Mouse (Mus musculus) WW6 (cell line): ENCODE measurements around the gene Gm45062.

Source experiments
- DNase-seq: peaks from one replicate; pipeline ENCODE4 v3.0.0-alpha.2; 2013; ENCODE audit warnings: low read depth, low spot score

The Gm45062 gene

GRCm38 (mm10) chr6:8368198-8368864 is 109.1 kb downstream of the Gm45062 start:
- DNase-seq = no peak

DNA sequence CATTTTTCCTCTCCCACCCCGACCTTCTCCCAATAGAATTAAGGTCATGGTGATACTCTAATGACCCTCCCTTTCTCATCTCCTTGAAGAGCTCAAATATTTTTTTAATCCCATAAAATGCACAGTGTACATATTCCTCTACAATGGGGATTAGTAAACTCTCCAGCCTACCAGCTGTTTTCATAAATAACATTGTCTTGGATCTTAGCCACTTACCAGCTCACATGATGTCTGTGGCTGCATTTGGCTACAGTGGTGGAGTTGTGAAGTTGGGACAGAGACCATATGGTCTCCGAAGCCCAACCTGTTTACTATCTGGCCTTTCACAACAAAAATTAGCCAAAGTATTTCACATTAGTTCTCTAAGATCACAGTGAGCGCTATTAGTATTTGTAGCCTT is 111.4 kb downstream of the Gm45062 start:
- no peak for DNase-seq

- no peak for DNase-seq
Observed at GRCm38 (mm10) chr6:8373051-8373450, 113.8 kb downstream of the Gm45062 start.

DNA sequence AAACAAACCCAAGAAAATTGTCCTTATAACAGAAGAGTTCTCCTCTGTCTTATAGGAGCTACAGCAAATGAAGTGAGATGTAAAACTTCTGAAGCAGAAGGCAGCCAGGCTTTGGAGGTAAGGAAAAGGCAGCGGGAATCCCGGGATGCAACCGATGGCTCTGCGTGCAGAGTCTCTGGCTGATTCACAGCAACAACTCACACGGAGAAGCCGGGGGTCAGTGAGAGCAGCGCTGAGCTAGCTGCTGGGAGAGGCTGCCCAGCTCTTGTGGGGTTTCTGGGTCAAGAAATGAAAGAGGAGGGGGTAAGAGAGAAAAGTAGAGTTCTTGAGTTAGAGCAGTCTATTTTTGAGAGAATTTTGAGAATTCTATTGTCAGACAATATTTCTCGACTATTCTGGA is 114.6 kb downstream of the Gm45062 start:
- DNase-seq = no peak

DNA sequence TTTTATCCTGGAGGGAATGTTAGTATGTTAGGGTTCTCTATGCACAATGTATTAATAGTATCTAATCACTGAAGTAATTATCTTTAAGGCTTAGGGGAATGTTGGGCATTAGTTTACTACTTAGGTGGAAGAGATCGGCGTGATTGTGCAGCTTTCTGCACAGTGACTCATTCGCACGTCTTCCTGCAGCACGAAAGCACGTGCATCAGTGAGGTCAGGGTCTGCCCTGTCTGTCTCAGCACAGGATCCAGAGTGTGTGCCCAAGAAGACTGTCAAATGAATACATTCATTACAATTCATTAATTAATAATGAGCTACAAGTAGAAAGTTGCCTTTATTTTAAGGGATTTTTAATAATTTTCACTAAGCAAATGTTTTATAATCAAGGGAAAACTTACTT is 115.0 kb downstream of the Gm45062 start:
- DNase-seq = no peak

GRCm38 (mm10) chr6:8374712-8375111 is 115.5 kb downstream of the Gm45062 start:
- no peak for DNase-seq

- DNase-seq = no peak
Observed at GRCm38 (mm10) chr6:8376351-8376750, 117.1 kb downstream of the Gm45062 start.

- no peak for DNase-seq
Observed at GRCm38 (mm10) chr6:8377667-8378066, 118.4 kb downstream of the Gm45062 start.

- DNase-seq = no peak
Observed at GRCm38 (mm10) chr6:8389307-8389706, 130.1 kb downstream of the Gm45062 start.

DNA sequence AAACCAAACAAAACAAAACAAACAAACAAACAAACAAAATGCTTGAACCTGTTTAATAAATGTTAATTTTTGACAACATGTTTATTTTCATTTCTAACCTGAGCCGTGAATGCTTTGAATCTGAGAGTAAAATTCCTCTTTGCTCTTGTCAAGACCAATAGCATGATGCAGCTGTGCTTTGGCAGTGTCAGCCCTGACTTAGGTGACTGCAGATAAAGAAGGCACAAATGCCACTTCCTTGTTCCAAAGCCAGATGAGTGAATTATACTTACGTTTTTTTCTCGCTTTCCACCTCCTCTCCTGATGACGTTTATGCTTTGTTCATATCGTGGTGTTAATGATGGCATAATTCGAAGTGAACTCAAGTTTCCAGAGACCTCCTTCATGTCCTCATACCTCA is 131.0 kb downstream of the Gm45062 start:
- DNase-seq = no peak

GRCm38 (mm10) chr6:8390935-8391334 is 131.7 kb downstream of the Gm45062 start:
- no peak for DNase-seq

DNA sequence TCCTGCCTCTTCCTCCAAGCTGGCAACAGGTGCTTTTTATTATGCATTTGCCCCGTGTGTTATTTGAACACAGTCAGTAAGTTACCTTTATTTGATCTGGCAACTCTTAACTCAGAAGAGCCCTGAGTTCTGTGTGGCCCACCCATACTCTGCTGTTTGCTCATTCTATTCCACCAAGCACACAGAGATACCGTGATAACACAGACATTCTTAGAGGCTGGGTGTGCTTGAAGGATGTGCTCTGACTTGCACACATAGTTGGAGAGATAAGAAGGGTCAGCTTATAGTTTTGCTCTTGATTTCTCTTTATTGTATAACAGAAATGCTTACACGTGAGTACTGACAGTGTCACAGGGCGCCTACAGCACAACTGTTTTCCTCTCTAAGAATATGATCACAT is 133.8 kb downstream of the Gm45062 start:
- DNase-seq = no peak

GRCm38 (mm10) chr6:8394044-8394443 is 134.8 kb downstream of the Gm45062 start:
- no peak for DNase-seq

- DNase-seq = no peak
Observed at GRCm38 (mm10) chr6:8395061-8395460, 135.8 kb downstream of the Gm45062 start.

DNA sequence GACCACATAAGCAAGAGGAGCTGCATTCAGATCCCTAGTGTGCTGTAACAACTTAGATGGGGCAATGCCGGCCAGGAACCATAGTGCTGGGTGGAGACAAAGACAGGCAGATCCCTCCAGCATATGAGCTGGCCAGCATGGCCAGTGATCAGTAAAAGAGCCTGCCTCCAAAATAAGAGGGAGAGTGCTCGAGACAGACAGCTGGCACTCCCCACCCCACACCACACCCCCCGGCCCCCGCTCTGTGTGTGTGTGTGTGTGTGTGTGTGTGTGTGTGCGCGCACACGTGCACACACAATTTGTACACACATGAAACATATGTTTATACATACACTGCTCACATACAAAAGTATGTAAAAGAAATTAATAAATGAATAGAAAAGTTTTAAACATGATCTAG is 138.0 kb downstream of the Gm45062 start:
- DNase-seq = no peak

DNA sequence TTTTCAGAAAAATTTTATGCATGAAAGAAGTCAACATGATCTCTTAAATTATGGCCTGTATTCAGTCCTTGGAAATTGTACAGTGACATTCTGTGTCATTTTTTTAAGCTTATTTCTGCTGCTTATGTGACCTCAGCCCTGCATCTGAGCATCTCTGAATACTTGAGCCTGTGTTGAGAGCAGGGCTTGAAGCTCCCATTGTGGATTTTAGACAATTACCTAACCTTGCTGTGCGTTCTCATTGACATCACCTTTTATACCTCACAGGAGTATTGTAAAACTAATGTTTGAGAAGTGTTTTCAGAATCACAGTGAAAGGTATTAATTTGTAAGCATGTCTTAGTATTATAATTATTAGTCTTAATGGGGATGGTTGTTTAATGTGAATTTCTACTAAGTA is 140.5 kb downstream of the Gm45062 start:
- no peak for DNase-seq

GRCm38 (mm10) chr6:8403127-8403526 is 143.9 kb downstream of the Gm45062 start:
- no peak for DNase-seq

DNA sequence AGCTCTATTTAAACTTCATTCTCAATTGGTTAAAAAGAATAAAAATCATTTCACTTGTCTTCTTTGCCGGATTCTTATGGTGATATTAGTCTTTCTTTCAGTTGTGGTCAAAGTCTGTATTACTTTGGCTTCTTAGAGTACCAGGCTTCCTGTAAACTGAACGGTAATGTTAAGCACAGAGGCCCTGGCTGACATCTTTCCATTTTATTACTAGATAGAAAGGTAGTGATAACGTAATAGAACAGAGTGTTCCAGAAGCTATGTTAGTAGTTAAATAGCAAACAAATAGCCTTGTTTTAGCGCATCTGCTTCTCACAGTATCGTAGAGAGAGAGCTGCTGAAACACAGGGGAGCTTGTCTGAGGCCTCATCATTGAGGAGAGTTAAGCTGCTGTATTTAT is 146.6 kb downstream of the Gm45062 start:
- no peak for DNase-seq

DNA sequence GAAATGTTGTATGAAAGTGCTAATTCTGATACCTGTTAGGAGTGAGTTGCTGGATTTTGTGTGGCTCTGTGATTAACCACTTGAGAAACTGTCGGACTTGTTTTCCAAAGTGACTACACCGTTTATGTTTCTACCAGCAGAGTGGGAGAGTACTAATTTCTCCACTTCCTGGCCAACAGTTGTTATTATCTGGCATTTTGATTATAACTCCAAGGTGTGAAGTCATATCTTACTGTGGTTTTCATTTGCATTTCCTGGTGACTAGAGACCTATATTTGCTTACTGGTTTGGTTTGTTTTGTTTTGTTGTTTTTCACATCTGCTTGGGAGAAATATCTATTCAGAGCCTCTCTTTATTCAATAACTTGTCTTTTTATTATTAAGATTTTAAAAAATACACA is 149.1 kb downstream of the Gm45062 start:
- DNase-seq = no peak

DNA sequence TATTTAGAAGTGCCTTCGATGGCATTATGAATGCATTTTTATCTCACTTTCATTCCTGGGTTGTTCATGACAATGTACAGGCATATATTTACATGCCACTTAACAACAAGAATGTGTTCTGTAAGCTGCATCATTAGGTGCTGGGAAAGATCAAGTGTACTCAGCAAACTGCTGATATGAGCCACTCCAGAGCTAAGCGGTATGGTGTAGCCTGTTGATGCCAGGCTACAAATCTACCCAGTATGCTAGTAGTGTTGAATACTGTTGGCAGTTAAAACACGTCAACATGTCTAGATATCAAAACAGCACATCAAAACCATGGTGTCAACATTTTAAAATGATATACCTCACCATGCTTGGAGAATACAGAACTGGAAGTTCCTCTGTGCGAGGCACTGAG is 150.6 kb downstream of the Gm45062 start:
- no peak for DNase-seq

- DNase-seq = no peak
Observed at GRCm38 (mm10) chr6:8412845-8413598, 153.8 kb downstream of the Gm45062 start.

GRCm38 (mm10) chr6:8414020-8414419 is 154.8 kb downstream of the Gm45062 start:
- no peak for DNase-seq

GRCm38 (mm10) chr6:8415823-8416222 is 156.6 kb downstream of the Gm45062 start:
- DNase-seq = no peak
